Mouse (Mus musculus) embryonic facial prominence, embryonic 11.5 days (tissue): ENCODE measurements at regions not wholly inside any gene's neighbourhood (a gene's known extent, or its start where the extent isn't known, plus 50 kb on each side); places are given as distances from the start of the nearest gene placed in this dataset.
A peak's percentile ranks its signal among the peaks of the same experiment; 100 is the strongest.

Source experiments
- ATAC-seq: fragments of 200-750 bp; cut with Nextera tagmentation; replicated peaks from 2 replicates; pipeline ENCODE4 v1.8.0; 2017; ENCODE audit warnings: low read depth; ENCODE audit not compliant: insufficient number of reproducible peaks, low FRiP score, low TSS enrichment
- DNase-seq: peaks from one replicate; pipeline ENCODE4 v3.0.0-alpha.2; 2015; ENCODE audit warnings: low spot score
- H3K27ac ChIP-seq: fragments of 300-500 bp; sonication (generic); replicated peaks from 2 replicates; pipeline ENCODE4 v1.5.1; 2014; ENCODE audit warnings: mild to moderate bottlenecking, low read depth, low read length, control low read depth
- H3K27me3 ChIP-seq: fragments of 300-500 bp; sonication (generic); 2 replicates; pipeline ENCODE4 v1.6.1; 2014; ENCODE audit warnings: mild to moderate bottlenecking, low read length, moderate library complexity, mixed read lengths; ENCODE audit not compliant: control insufficient read depth, insufficient read depth
- H3K36me3 ChIP-seq: fragments of 300-500 bp; sonication (generic); replicated peaks from 2 replicates; pipeline ENCODE4 v1.6.1; 2014; ENCODE audit warnings: low read depth, mild to moderate bottlenecking, low read length, moderate library complexity, mixed read lengths; ENCODE audit not compliant: control insufficient read depth, insufficient read depth
- H3K4me1 ChIP-seq: fragments of 300-500 bp; sonication (generic); 2 replicates; pipeline ENCODE4 v1.6.1; 2014; ENCODE audit warnings: low read length, mixed read lengths; ENCODE audit not compliant: control insufficient read depth, insufficient read depth
- H3K4me2 ChIP-seq: fragments of 300-500 bp; sonication (generic); 2 replicates; pipeline ENCODE4 v1.6.1; 2014; ENCODE audit warnings: low read depth, mild to moderate bottlenecking, control low read depth, low read length, moderate library complexity
- H3K4me3 ChIP-seq: fragments of 300-500 bp; sonication (generic); 2 replicates; pipeline ENCODE4 v1.5.1; 2014; ENCODE audit warnings: low read depth, low read length, control low read depth
- H3K9ac ChIP-seq: fragments of 300-500 bp; sonication (generic); replicated peaks from 2 replicates; pipeline ENCODE4 v1.6.1; 2014; ENCODE audit warnings: mild to moderate bottlenecking, control low read depth, low read length
- H3K9me3 ChIP-seq: fragments of 300-500 bp; sonication (generic); replicated peaks from 2 replicates; pipeline ENCODE4 v1.6.1; 2016; ENCODE audit warnings: mild to moderate bottlenecking, low read length, inconsistent platforms, mixed read lengths; ENCODE audit not compliant: control insufficient read depth
- WGBS: fragments of 180-500 bp; shearing (Covaris S2); extraction: QIAGEN DNeasy Blood & Tissue Kit; methylation state at CpG from one replicate; pipeline ENCODE4 v1.1.7; 2014; 5-methylcytosine and 5-hydroxymethylcytosine counted together

DNA sequence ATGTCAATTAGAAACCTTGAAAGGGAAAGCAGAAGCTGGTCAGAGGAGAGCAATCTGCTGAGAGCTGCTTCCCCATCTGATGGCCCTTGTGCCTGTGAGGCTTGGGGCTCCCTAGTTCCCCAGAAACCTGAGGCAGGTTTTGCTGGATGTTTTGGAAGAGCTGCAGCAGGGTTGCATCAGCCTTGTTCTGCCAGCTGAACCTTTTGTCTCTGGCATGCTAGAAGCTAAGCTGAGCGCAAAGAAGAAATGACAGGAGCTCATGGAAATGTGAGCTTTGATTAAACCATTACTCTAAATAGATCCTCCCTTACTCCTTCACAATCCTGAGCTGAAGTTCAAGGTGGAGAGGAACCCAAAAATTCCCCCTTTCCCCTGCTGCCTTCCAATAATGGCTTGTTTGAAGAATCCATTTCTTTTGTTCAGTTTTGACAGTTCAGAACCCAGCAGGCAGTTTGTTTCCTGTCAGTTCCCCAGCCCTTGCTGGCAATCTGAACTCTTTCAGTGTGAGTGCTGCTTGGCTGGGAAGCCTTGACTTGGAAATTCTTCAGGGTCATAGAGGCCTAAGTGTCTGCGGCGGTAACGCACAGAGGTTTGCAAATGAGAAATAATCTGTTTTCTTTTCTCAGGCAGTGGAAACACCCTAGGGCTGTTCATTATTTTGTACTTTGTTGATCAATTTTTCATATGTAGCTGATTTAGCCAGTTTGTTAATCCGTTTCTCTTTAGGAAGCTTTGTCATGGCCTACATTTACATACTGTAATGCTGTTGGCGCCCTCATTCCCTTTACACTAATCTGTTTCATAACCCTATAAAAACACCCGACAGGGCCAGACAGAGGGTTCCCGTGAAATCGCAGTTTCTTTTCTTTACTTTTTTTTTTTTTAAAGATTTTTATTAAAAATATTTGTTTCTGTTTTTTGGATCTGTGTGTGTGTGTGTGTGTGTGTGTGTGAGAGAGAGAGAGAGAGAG is 493.9 kb downstream of the Otol1 start:
- ATAC-seq = no peak
- Histone ChIP-seq H3K9me3 (no peaks in the 10 kb centered on the region), H3K4me1 (no peaks in the 10 kb centered on the region), H3K36me3 (no peaks in the 10 kb centered on the region), H3K27me3 (no peaks in the 10 kb centered on the region), H3K9ac (no peak overlapping the region), H3K4me2 (no peak overlapping the region), H3K4me3 (no peak overlapping the region), H3K27ac (no peak overlapping the region)
- DNase-seq = peak; percentile 26
- 65% methylated on average over 9 of the region's 9 CpGs for WGBS

GRCm38 (mm10) chr3:70533593-70534321 is 526.3 kb downstream of the Otol1 start:
- H3K9me3 ChIP-seq = no peaks in the 10 kb centered on the region
- H3K4me3 ChIP-seq = no peak overlapping the region
- no peaks in the 10 kb centered on the region for H3K4me1 ChIP-seq
- ATAC-seq (no peak), DNase-seq (no peak)
- no peaks in the 10 kb centered on the region for H3K27me3 ChIP-seq
- 95% methylated on average over 2 of the region's 2 CpGs for WGBS
- H3K4me2 ChIP-seq = no peak overlapping the region
- H3K9ac ChIP-seq = no peak overlapping the region
- no peaks in the 10 kb centered on the region for H3K36me3 ChIP-seq
- no peak overlapping the region for H3K27ac ChIP-seq

GRCm38 (mm10) chr3:70535084-70535483 is 527.7 kb downstream of the Otol1 start:
- no peak for ATAC-seq
- H3K4me1 ChIP-seq = no peaks in the 10 kb centered on the region
- H3K9me3 ChIP-seq = no peaks in the 10 kb centered on the region
- no peak overlapping the region for H3K4me2 ChIP-seq
- H3K27ac ChIP-seq = no peak overlapping the region
- H3K9ac ChIP-seq = no peak overlapping the region
- no peak overlapping the region for H3K4me3 ChIP-seq
- H3K27me3 ChIP-seq = no peaks in the 10 kb centered on the region
- DNase-seq = no peak
- H3K36me3 ChIP-seq = no peaks in the 10 kb centered on the region
- WGBS = 84% methylated on average over 2 of the region's 2 CpGs

DNA sequence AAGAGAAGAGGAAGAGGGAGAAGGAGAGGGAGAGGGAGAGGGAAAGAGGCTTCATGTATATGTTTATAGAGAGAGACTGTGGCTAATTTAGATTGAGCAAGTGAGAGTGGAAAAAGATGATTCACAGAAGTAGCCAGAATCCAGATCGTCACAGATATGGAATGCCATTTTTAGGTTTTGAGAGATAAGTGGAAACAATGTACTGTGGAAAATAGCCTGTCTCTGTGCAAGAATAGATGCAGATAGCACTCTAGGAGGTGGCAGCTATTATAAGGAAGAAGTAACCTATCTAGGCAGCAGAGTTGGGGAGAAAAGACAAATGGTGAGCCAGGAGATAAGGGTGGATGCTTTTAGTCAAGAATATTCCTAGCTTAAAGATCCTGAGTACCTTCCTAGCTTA is 536.5 kb downstream of the Otol1 start:
- DNase-seq (no peak), ATAC-seq (no peak)
- H3K36me3 ChIP-seq = no peaks in the 10 kb centered on the region
- no peak overlapping the region for H3K4me3 ChIP-seq
- H3K4me2 ChIP-seq = no peak overlapping the region
- H3K27me3 ChIP-seq = no peaks in the 10 kb centered on the region
- H3K9ac ChIP-seq = no peak overlapping the region
- 85% methylated on average over 1 of the region's 1 CpGs for WGBS
- H3K9me3 ChIP-seq = no peaks in the 10 kb centered on the region
- H3K4me1 ChIP-seq = no peaks in the 10 kb centered on the region
- H3K27ac ChIP-seq = no peak overlapping the region

- no peaks in the 10 kb centered on the region for H3K4me1 ChIP-seq
- H3K4me3 ChIP-seq = no peak overlapping the region
- H3K9me3 ChIP-seq = no peaks in the 10 kb centered on the region
- no peak overlapping the region for H3K27ac ChIP-seq
- no peak overlapping the region for H3K4me2 ChIP-seq
- no peak for DNase-seq
- H3K9ac ChIP-seq = no peak overlapping the region
- no peak for ATAC-seq
- WGBS = 69% methylated on average over 4 of the region's 4 CpGs
- no peaks in the 10 kb centered on the region for H3K36me3 ChIP-seq
- H3K27me3 ChIP-seq = no peaks in the 10 kb centered on the region
Observed at GRCm38 (mm10) chr3:70557821-70558220, 550.4 kb downstream of the Otol1 start.

GRCm38 (mm10) chr3:70566140-70566857 is 558.9 kb downstream of the Otol1 start:
- no peak overlapping the region for H3K9ac ChIP-seq
- WGBS = 85% methylated on average over 3 of the region's 3 CpGs
- H3K27ac ChIP-seq = no peak overlapping the region
- ATAC-seq (no peak), DNase-seq (no peak)
- H3K27me3 ChIP-seq = no peaks in the 10 kb centered on the region
- H3K9me3 ChIP-seq = no peaks in the 10 kb centered on the region
- no peak overlapping the region for H3K4me3 ChIP-seq
- H3K4me2 ChIP-seq = no peak overlapping the region
- no peaks in the 10 kb centered on the region for H3K36me3 ChIP-seq
- no peaks in the 10 kb centered on the region for H3K4me1 ChIP-seq

DNA sequence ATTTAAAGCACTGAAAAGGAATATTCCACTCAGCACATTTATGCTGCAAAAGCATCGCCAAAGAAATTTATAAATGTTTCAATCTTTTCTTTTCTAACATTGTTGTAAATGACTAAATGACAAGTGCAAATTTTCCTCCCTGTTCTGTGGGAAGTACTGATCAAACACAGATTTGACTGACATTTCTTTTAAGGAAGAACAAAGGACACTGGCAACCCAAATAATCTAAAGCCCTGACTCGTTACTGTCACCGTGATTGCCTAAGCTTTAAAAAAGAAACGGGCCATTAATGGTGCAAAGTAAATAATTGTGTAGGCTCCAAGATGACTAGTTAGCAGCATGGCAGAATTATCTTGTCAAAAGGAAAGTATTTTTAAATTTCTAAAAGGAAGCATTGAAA is 587.4 kb downstream of the Otol1 start:
- H3K4me3 ChIP-seq = no peak overlapping the region
- no peaks in the 10 kb centered on the region for H3K4me1 ChIP-seq
- no peak overlapping the region for H3K27ac ChIP-seq
- no peaks in the 10 kb centered on the region for H3K9me3 ChIP-seq
- no peak overlapping the region for H3K9ac ChIP-seq
- no peak overlapping the region for H3K4me2 ChIP-seq
- DNase-seq = peak; percentile 1
- no peaks in the 10 kb centered on the region for H3K27me3 ChIP-seq
- no peaks in the 10 kb centered on the region for H3K36me3 ChIP-seq
- 47% methylated on average over 4 of the region's 4 CpGs for WGBS
- no peak for ATAC-seq
